Mouse (Mus musculus): ENCODE results near the gene C2cd2. TPM values are rescaled to one million over a fixed set of nuclear protein-coding genes. Genes with fewer than 3 reads are reported as not detected.
"Not testable (repeated sequence)": the region's sequence is repeated elsewhere in the genome, so short reads cannot be mapped to it uniquely, and the experiment has no call there.

The C2cd2 gene
- polyA plus RNA-seq, 1 experiment from 2014 or later = 18.9 TPM

DNA sequence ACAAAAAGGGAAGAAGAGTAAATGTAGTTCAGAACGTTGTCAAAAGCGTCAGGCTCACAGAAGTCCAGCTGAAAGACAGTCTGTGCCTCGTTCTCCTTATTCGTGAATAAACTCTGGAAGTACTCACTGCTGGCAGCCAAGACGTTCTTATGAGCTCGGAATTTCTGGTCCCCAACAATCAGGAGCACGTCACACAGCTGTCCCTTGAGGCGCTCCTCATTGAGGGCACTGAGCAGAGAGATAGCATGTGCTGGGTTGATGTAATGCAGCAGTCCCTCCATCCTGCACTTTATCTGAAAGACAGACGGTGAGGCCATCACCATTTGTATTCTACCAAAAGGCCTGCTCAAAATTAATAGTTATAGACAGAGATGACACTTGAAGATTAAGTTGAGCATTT is 9.6 kb downstream of the C2cd2 start:
- Histone ChIP-seq H3K9me3 (ENCODE audit: control insufficient read depth, low read length) (no peaks in the 10 kb centered on the region), H3K4me2 (ENCODE audit: low read depth) (no peak overlapping the region), H3K4me1 (ENCODE audit: control insufficient read depth, insufficient read depth, low read length) (no peaks in the 10 kb centered on the region), H3K36me3 (ENCODE audit: control insufficient read depth, insufficient read depth, low read length) (peaks cover 19% of the 10 kb centered on the region), H3K27ac (ENCODE audit: low read depth, low read length) (no peak overlapping the region), H3K27me3 (ENCODE audit: control insufficient read depth, insufficient read depth, low read length) (no peaks in the 10 kb centered on the region), H3K9ac (ENCODE audit: low read length) (no peak overlapping the region), H3K4me3 (ENCODE audit: low read depth, low read length) (no peak overlapping the region)
- ATAC-seq (ENCODE audit: insufficient read depth, low FRiP score, low TSS enrichment) (no peak), DNase-seq (ENCODE audit: low spot score) (no peak)
- WGBS = 91% methylated on average over 9 of the region's 9 CpGs

DNA sequence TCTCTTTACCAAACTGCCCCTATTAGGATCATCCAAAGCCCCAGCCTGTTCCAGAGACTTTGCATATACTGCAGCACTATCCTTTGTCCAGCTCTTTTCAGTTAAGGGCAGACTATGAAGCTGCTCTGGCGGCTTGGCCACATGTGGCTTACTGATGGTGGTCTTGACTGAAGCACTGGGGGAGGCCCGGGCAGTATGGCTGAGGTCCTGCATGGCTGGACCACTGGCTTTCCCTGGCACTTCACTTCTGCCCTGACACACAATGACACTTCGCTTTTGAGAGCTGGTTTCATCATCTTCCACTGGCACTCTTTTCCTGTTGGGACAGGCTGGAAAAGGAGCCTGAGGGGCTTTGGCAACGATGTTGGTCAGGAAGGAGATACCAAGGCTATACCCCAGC is 10.0 kb downstream of the C2cd2 start:
- no peak overlapping the region for H3K4me3 ChIP-seq (ENCODE audit: low read depth, low read length)
- no peak overlapping the region for H3K4me2 ChIP-seq (ENCODE audit: low read depth)
- DNase-seq (ENCODE audit: low spot score) = no peak
- no peaks in the 10 kb centered on the region for H3K4me1 ChIP-seq (ENCODE audit: control insufficient read depth, insufficient read depth, low read length)
- H3K27me3 ChIP-seq (ENCODE audit: control insufficient read depth, insufficient read depth, low read length) = no peaks in the 10 kb centered on the region
- H3K36me3 ChIP-seq (ENCODE audit: control insufficient read depth, insufficient read depth, low read length) = peaks cover 19% of the 10 kb centered on the region
- no peak overlapping the region for H3K27ac ChIP-seq (ENCODE audit: low read depth, low read length)
- ATAC-seq (ENCODE audit: insufficient read depth, low FRiP score, low TSS enrichment) = no peak
- H3K9ac ChIP-seq (ENCODE audit: low read length) = no peak overlapping the region
- WGBS = 92% methylated on average over 4 of the region's 4 CpGs
- no peaks in the 10 kb centered on the region for H3K9me3 ChIP-seq (ENCODE audit: control insufficient read depth, low read length)

DNA sequence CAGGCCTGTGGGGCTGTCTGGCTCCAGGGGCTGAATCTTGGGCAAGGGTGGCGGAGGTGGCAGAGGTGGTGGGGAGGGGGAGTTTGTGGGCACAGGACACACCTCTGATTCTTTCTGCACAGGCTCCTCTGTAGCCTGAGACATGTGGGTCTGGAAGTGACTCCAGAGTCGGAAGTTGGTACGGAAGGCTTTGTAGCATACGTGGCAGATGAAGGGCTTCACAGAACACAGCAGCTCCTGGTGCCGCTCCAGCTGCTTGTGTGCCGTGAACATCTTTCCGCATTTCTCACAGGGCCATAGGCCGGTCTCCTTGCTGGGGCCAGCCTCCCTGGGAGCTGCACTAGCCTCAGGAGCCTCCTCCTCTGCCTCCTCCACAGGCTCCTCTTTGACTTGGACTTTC is 12.3 kb downstream of the C2cd2 start:
- H3K36me3 ChIP-seq (ENCODE audit: control insufficient read depth, insufficient read depth, low read length) = peaks cover 16% of the 10 kb centered on the region
- H3K9ac ChIP-seq (ENCODE audit: low read length) = no peak overlapping the region
- DNase-seq (ENCODE audit: low spot score) = no peak
- H3K4me3 ChIP-seq (ENCODE audit: low read depth, low read length) = no peak overlapping the region
- no peak for ATAC-seq (ENCODE audit: insufficient read depth, low FRiP score, low TSS enrichment)
- no peak overlapping the region for H3K4me2 ChIP-seq (ENCODE audit: low read depth)
- H3K27ac ChIP-seq (ENCODE audit: low read depth, low read length) = no peak overlapping the region
- H3K9me3 ChIP-seq (ENCODE audit: control insufficient read depth, low read length) = no peaks in the 10 kb centered on the region
- 95% methylated on average over 8 of the region's 8 CpGs for WGBS
- H3K4me1 ChIP-seq (ENCODE audit: control insufficient read depth, insufficient read depth, low read length) = no peaks in the 10 kb centered on the region
- no peaks in the 10 kb centered on the region for H3K27me3 ChIP-seq (ENCODE audit: control insufficient read depth, insufficient read depth, low read length)

DNA sequence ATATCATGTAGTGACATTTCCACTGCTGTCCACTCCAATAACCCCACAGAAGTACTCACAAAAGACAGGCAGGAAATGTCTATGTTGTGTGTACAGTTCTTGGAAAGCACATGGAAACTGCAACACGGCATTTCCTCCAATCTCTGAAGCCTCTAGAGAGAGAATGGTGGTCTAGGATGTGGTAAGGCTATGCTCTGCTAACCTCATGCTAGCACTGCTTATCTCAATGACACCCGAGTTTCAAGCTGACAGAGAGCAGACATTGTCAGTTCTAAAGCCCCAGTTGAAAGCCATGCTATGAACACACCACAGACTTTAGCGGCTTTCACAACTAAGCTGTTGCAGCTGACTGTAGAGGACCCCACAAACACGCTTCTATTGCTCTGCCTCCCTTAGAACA is 13.6 kb downstream of the C2cd2 start:
- no peak overlapping the region for H3K4me2 ChIP-seq (ENCODE audit: low read depth)
- H3K9ac ChIP-seq (ENCODE audit: low read length) = no peak overlapping the region
- 92% methylated on average over 4 of the region's 4 CpGs for WGBS
- H3K4me3 ChIP-seq (ENCODE audit: low read depth, low read length) = no peak overlapping the region
- no peak overlapping the region for H3K27ac ChIP-seq (ENCODE audit: low read depth, low read length)
- no peaks in the 10 kb centered on the region for H3K27me3 ChIP-seq (ENCODE audit: control insufficient read depth, insufficient read depth, low read length)
- no peak for DNase-seq (ENCODE audit: low spot score)
- no peaks in the 10 kb centered on the region for H3K4me1 ChIP-seq (ENCODE audit: control insufficient read depth, insufficient read depth, low read length)
- no peaks in the 10 kb centered on the region for H3K9me3 ChIP-seq (ENCODE audit: control insufficient read depth, low read length)
- peaks cover 16% of the 10 kb centered on the region for H3K36me3 ChIP-seq (ENCODE audit: control insufficient read depth, insufficient read depth, low read length)
- ATAC-seq (ENCODE audit: insufficient read depth, low FRiP score, low TSS enrichment) = no peak

DNA sequence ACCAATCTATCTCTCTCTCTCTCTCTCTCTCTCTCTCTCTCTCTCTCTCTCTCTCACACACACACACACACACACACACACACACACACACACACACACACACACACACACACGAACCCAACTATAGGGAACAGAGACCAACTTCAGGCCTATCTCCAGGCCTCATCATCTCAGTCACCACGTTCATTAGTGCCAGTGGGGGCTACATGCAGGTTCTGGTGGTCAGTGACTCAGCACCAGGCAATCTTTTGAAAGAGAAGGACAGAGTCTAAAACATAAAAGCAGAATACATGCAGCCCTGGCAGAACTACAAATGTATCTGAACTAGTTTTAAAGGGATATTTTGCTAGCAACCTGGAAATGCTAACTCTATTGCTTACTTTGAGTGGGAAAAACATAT is 15.4 kb downstream of the C2cd2 start:
- not testable (repeated sequence) for H3K27me3 ChIP-seq (ENCODE audit: control insufficient read depth, insufficient read depth, low read length); H3K27ac ChIP-seq (ENCODE audit: low read depth, low read length); H3K4me2 ChIP-seq (ENCODE audit: low read depth); H3K9ac ChIP-seq (ENCODE audit: low read length); H3K9me3 ChIP-seq (ENCODE audit: control insufficient read depth, low read length); H3K4me3 ChIP-seq (ENCODE audit: low read depth, low read length); DNase-seq (ENCODE audit: low spot score); H3K4me1 ChIP-seq (ENCODE audit: control insufficient read depth, insufficient read depth, low read length); ATAC-seq (ENCODE audit: insufficient read depth, low FRiP score, low TSS enrichment)
- 80% methylated on average over 2 of the region's 2 CpGs for WGBS
- peaks cover 10% of the 10 kb centered on the region for H3K36me3 ChIP-seq (ENCODE audit: control insufficient read depth, insufficient read depth, low read length)

DNA sequence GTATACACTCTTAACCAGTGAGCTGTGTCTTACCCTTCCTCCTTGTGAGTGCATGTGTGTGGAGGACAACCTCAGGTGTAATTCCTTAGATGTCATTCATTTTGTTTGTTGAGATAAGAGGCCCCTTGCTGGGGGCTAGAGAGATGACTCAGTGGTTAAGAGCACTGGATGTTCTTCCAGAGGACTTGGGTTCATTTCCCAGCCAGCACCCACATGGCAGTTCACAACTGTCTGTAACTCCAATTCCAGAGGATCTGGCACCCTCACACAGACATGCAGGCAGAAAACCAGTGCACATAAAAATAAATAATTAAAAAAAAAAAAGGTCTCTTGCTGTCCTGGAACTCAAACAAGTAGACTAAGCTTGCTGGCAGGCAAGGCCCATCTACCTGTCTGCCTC is 20.6 kb downstream of the C2cd2 start:
- no peaks in the 10 kb centered on the region for H3K9me3 ChIP-seq (ENCODE audit: control insufficient read depth, low read length)
- H3K9ac ChIP-seq (ENCODE audit: low read length) = no peak overlapping the region
- no peaks in the 10 kb centered on the region for H3K36me3 ChIP-seq (ENCODE audit: control insufficient read depth, insufficient read depth, low read length)
- H3K27me3 ChIP-seq (ENCODE audit: control insufficient read depth, insufficient read depth, low read length) = no peaks in the 10 kb centered on the region
- H3K4me2 ChIP-seq (ENCODE audit: low read depth) = no peak overlapping the region
- DNase-seq (ENCODE audit: low spot score) = no peak
- H3K4me1 ChIP-seq (ENCODE audit: control insufficient read depth, insufficient read depth, low read length) = no peaks in the 10 kb centered on the region
- no peak for ATAC-seq (ENCODE audit: insufficient read depth, low FRiP score, low TSS enrichment)
- H3K4me3 ChIP-seq (ENCODE audit: low read depth, low read length) = no peak overlapping the region
- no peak overlapping the region for H3K27ac ChIP-seq (ENCODE audit: low read depth, low read length)

DNA sequence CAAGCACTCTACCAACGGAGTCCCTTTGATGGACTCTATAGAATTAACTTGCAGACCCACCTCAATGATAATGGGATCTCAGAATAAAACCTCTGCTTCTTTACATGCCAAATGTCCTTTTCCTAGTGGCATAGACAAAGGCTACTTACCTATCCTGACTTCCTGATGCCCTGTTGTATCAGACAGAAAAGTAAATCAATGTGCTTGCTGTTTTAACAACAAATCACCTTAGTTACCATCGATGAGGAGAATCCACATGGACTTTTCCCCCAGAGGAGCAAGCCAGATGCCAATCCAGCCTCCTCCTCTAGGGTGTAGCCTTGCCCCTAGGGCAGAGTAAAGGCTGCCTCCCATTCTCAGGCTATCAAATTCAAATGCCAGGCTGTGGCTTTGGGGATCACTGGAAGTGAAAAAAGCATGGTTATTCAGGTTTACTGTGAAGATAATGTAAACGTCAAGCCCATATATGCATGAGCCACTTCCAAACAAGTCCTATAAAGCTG is 21.9 kb downstream of the C2cd2 start:
- ATAC-seq (ENCODE audit: insufficient read depth, low FRiP score, low TSS enrichment) = no peak
- WGBS = 85% methylated on average over 3 of the region's 3 CpGs
- Histone ChIP-seq H3K4me2 (ENCODE audit: low read depth) (no peak overlapping the region), H3K27ac (ENCODE audit: low read depth, low read length) (no peak overlapping the region), H3K4me3 (ENCODE audit: low read depth, low read length) (no peak overlapping the region), H3K36me3 (ENCODE audit: control insufficient read depth, insufficient read depth, low read length) (no peaks in the 10 kb centered on the region), H3K9me3 (ENCODE audit: control insufficient read depth, low read length) (no peaks in the 10 kb centered on the region), H3K27me3 (ENCODE audit: control insufficient read depth, insufficient read depth, low read length) (no peaks in the 10 kb centered on the region), H3K9ac (ENCODE audit: low read length) (no peak overlapping the region), H3K4me1 (ENCODE audit: control insufficient read depth, insufficient read depth, low read length) (no peaks in the 10 kb centered on the region)
- no peak for DNase-seq (ENCODE audit: low spot score)

DNA sequence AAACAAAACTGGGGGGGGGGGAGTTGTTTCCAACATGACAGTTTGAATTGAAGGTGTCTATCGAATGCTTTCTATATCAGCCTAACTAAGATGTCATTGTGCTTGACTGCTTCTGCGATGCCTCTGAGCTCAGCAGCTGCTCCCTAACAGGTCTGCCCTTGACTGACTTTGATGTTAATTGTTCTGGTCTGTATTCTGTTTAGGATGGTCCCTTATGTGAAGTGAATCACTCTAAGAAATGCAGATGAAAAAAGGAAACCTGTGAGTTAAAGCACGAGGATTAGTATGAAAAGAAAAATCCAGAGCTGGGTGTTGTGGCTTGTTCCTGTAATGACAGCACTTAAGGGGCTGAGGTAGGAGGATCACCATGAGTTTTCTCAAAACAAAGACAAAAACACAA is 26.6 kb downstream of the C2cd2 start:
- H3K4me1 ChIP-seq (ENCODE audit: control insufficient read depth, insufficient read depth, low read length) = no peaks in the 10 kb centered on the region
- H3K27me3 ChIP-seq (ENCODE audit: control insufficient read depth, insufficient read depth, low read length) = no peaks in the 10 kb centered on the region
- 91% methylated on average over 3 of the region's 3 CpGs for WGBS
- no peak overlapping the region for H3K4me2 ChIP-seq (ENCODE audit: low read depth)
- H3K27ac ChIP-seq (ENCODE audit: low read depth, low read length) = no peak overlapping the region
- H3K4me3 ChIP-seq (ENCODE audit: low read depth, low read length) = no peak overlapping the region
- DNase-seq (ENCODE audit: low spot score) = no peak
- no peaks in the 10 kb centered on the region for H3K36me3 ChIP-seq (ENCODE audit: control insufficient read depth, insufficient read depth, low read length)
- ATAC-seq (ENCODE audit: insufficient read depth, low FRiP score, low TSS enrichment) = no peak
- no peaks in the 10 kb centered on the region for H3K9me3 ChIP-seq (ENCODE audit: control insufficient read depth, low read length)
- H3K9ac ChIP-seq (ENCODE audit: low read length) = no peak overlapping the region

DNA sequence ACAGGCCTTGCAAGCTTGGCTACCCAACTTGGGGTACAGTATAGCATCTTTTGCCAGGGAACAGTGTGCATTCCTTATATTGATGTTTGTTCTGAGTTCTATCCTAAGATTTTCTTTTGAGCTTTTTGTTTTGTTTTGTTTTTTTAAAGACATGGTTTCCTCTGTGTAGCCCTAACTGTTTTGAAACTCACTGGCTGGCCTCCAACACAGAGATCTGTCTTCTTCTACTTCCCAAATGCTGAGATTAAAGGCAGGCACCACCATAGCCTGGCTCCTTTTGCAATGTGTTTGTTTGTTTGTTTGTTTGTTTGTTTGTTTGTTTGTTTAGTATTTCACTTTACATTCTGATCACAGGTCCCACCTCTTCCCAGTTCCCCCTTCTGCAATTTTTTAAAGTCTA is 32.2 kb downstream of the C2cd2 start:
- ATAC-seq (ENCODE audit: insufficient read depth, low FRiP score, low TSS enrichment) (no peak), DNase-seq (ENCODE audit: low spot score) (no peak)
- H3K4me2 ChIP-seq (ENCODE audit: low read depth) = no peak overlapping the region
- H3K9me3 ChIP-seq (ENCODE audit: control insufficient read depth, low read length) = no peaks in the 10 kb centered on the region
- no peak overlapping the region for H3K9ac ChIP-seq (ENCODE audit: low read length)
- no peaks in the 10 kb centered on the region for H3K27me3 ChIP-seq (ENCODE audit: control insufficient read depth, insufficient read depth, low read length)
- no peaks in the 10 kb centered on the region for H3K36me3 ChIP-seq (ENCODE audit: control insufficient read depth, insufficient read depth, low read length)
- H3K27ac ChIP-seq (ENCODE audit: low read depth, low read length) = no peak overlapping the region
- no peak overlapping the region for H3K4me3 ChIP-seq (ENCODE audit: low read depth, low read length)
- no peaks in the 10 kb centered on the region for H3K4me1 ChIP-seq (ENCODE audit: control insufficient read depth, insufficient read depth, low read length)
